Mouse (Mus musculus) thymus, adult 2 months (tissue): ENCODE data around the gene Gpr179. TPM values are rescaled to one million over a fixed set of nuclear protein-coding genes. Genes with fewer than 3 reads are reported as not detected.
"Not testable (repeated sequence)": the region's sequence is repeated elsewhere in the genome, so short reads cannot be mapped to it uniquely, and the experiment has no call there.

Experiments used
- DNase-seq: peaks from one replicate; pipeline ENCODE4 v3.0.0; 2021
- H3K27ac ChIP-seq: fragments of 200-500 bp; 2 replicates; pipeline ENCODE4 v1.5.1; 2012; ENCODE audit warnings: low read length, control low read depth; ENCODE audit not compliant: control insufficient read depth, insufficient read depth
- H3K27me3 ChIP-seq: fragments of 200-500 bp; 2 replicates; pipeline ENCODE4 v1.6.1; 2012; ENCODE audit warnings: mild to moderate bottlenecking, low read length, moderate library complexity, mixed read lengths; ENCODE audit not compliant: control insufficient read depth, insufficient read depth
- H3K36me3 ChIP-seq: fragments of 200-500 bp; 2 replicates; pipeline ENCODE4 v1.6.1; 2012; ENCODE audit warnings: mild to moderate bottlenecking, low read length, moderate library complexity; ENCODE audit not compliant: control insufficient read depth, insufficient read depth
- H3K4me1 ChIP-seq: fragments of 200-500 bp; replicated peaks from 2 replicates; pipeline ENCODE4 v1.6.1; 2012; ENCODE audit warnings: low read length; ENCODE audit not compliant: control insufficient read depth, insufficient read depth
- H3K4me3 ChIP-seq: fragments of 200-500 bp; 2 replicates; pipeline ENCODE4 v1.5.1; 2012; ENCODE audit warnings: mild to moderate bottlenecking, low read length, control low read depth, moderate library complexity; ENCODE audit not compliant: control insufficient read depth, insufficient read depth
- CTCF ChIP-seq: fragments of 200-500 bp; IDR thresholded peaks from 2 replicates; pipeline ENCODE4 v1.5.1; 2012; ENCODE audit warnings: mild to moderate bottlenecking, control low read depth, low read length, moderate library complexity, borderline replicate concordance; ENCODE audit not compliant: control insufficient read depth, poor library complexity, insufficient read depth; ENCODE audit errors: extremely low read depth
- POLR2A ChIP-seq: fragments of 200-500 bp; IDR thresholded peaks from 2 replicates; pipeline ENCODE4 v1.6.1; 2012; ENCODE audit warnings: mild to moderate bottlenecking, low read length, control low read depth, moderate library complexity; ENCODE audit not compliant: control insufficient read depth, poor library complexity, insufficient read depth; ENCODE audit errors: extremely low read depth
- WGBS: fragments of 180-500 bp; shearing (Covaris S2); methylation state at CpG from one replicate; pipeline ENCODE4 v1.1.7; 2018; 5-methylcytosine and 5-hydroxymethylcytosine counted together
- polyA plus RNA-seq: library from polyadenylated mRNA; depleted of rRNA; stranded (reverse); fragments of >200 nt; gene quantifications from 2 replicates; pipeline ENCODE4 v1.2.3, GENCODE M21; 2012

The Gpr179 gene
- polyA plus RNA-seq, 1 experiment, result 0.54 TPM

DNA sequence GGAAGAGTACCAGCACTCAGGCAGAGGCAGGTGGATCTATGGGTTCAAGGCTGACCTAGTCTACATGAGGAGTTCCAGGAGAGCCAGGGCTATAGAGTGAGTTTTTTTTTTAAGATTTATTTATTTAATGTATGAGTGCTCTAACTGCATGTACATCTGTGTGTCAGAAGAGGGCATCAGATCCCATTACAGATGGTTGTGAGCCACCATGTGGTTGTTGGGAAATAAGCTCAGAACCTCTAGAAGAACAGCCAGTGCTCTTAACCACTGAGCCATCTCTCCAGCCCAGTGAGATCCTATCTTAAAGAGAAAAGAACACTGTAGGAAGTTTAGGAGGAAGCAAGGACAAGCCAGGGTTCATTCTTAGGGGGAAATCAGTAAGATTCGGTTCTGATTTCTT, 21.6 kb downstream of the Gpr179 start:
- Histone ChIP-seq H3K4me3 (no peak overlapping the region), H3K4me1 (0 out of 2 replicates have a peak, but pooled peaks cover 3% of the 10 kb centered on the region), H3K27ac (no peak overlapping the region), H3K27me3 (no peaks in the 10 kb centered on the region), H3K36me3 (peaks cover 11% of the 10 kb centered on the region; the same call in 1 of the 2 replicates)
- 94% methylated on average over 1 of the region's 1 CpGs for WGBS
- no peak for TF ChIP-seq POLR2A
- TF ChIP-seq CTCF, result no peak
- DNase-seq, result no peak

DNA sequence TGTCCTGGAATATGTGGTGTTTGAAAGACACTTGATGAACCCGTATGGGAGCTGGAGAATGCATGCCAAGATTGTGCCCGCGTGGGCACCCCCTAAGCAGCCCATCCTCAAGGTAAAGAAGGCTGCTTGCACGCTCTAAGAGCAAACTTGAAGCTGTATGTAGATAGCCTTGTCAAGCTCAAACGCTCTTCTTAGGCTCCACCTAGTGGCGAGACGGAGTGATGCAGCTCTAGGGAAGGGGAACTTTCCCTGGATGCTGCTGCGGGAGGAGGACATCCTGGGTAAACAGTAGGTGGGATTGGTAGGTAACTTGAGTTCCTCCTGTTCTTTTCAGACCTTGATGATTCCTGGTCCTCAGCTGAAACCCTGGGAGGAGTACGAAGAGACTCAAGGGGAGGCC, 23.7 kb downstream of the Gpr179 start:
- H3K4me3 ChIP-seq, result no peak overlapping the region
- H3K27ac ChIP-seq, result no peak overlapping the region
- TF ChIP-seq CTCF, result peak; percentile 80; the same call in 1 of the 2 replicates
- TF ChIP-seq POLR2A, result no peak
- 27% methylated on average over 9 of the region's 9 CpGs for WGBS
- H3K27me3 ChIP-seq, result no peaks in the 10 kb centered on the region
- no peaks in the 10 kb centered on the region for H3K4me1 ChIP-seq
- peaks cover 11% of the 10 kb centered on the region; the same call in 1 of the 2 replicates for H3K36me3 ChIP-seq
- DNase-seq, result peak; percentile 60

DNA sequence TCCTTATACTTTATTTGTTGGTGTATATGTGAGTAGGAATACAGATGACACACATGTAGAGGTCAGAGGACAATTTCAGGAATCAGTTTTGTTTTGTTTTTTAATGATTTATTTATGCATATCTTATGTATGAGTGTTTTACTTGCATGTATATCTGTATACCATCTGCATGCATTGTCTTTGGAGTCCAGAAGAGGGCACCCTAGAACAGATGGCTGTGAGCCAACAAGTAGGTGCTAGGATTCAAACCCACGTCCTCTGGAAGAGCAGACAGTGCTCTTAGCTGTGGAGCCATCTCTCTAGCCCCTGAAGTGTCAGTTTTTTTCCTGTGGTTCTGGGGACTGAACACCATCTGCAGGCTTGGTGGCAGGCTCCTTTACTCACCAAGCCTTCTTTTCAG, 26.7 kb downstream of the Gpr179 start:
- 60% methylated on average over 1 of the region's 1 CpGs for WGBS
- Histone ChIP-seq H3K36me3 (peaks cover 11% of the 10 kb centered on the region; the same call in 1 of the 2 replicates), H3K27ac (no peak overlapping the region), H3K4me3 (no peak overlapping the region), H3K27me3 (no peaks in the 10 kb centered on the region), H3K4me1 (no peaks in the 10 kb centered on the region)
- no peak for TF ChIP-seq POLR2A
- TF ChIP-seq CTCF, result no peak
- peak; percentile 34 for DNase-seq

DNA sequence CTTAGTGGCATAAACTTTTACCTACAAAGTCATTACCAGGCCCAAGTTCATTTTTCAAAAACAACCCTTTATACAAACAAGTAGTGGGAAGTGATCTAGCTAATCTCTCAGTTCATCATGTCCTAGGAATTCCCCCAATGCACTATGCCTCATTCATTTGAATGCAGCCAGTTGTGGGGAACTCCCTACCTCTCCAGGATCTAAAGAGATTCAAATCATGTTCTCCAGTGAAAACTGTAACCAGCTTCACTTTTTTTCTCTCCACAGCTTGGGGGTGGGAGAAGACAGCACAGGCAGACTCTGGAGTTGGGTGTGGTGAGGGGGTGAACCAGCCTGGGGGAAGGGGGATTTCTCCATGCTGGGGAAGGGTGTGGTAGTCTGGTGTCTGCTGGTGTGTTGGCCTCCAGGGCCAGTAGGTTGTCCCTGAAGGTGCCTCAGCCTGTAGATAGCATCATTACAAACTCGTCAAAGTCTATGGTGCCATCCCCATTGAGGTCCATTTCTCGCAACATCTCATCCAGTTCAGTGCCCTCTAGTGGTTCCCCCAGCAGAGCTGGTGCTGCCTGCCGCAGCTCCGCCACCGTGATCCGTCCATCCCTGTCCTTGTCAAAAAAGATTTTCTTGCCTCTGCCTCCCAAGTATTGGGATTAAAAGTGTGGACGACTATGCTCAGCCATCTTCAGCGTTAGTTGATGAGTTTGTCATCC, 29.8 kb downstream of the Gpr179 start:
- not testable (repeated sequence) for H3K4me3 ChIP-seq, H3K27me3 ChIP-seq, H3K27ac ChIP-seq, H3K4me1 ChIP-seq, H3K36me3 ChIP-seq, DNase-seq
- 95% methylated on average over 8 of the region's 8 CpGs for WGBS

DNA sequence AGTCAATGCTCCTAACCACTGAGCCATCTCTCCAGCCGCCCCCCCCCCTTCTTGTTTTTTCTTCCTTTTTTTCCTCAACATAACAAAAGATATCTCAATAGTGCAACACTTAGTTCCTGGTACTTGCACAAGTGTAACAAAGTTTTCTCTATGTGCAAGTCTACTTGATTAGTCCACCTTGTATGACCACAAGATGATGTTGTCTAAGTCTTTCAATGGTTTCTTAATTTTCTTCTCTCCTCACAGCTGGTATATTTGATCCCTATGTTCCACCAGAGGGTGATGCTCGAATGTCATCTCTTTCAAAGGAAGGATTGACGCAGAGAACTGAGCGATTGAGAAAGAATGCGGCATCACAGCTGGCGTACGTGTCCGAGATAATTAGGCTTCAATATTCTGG, 30.7 kb downstream of the Gpr179 start:
- Histone ChIP-seq H3K27ac (no peak overlapping the region), H3K4me3 (no peak overlapping the region), H3K27me3 (no peaks in the 10 kb centered on the region), H3K4me1 (no peaks in the 10 kb centered on the region), H3K36me3 (peaks cover 5% of the 10 kb centered on the region; the same call in 1 of the 2 replicates)
- 93% methylated on average over 8 of the region's 8 CpGs for WGBS
- DNase-seq, result no peak
- TF ChIP-seq CTCF, result no peak
- TF ChIP-seq POLR2A, result no peak

DNA sequence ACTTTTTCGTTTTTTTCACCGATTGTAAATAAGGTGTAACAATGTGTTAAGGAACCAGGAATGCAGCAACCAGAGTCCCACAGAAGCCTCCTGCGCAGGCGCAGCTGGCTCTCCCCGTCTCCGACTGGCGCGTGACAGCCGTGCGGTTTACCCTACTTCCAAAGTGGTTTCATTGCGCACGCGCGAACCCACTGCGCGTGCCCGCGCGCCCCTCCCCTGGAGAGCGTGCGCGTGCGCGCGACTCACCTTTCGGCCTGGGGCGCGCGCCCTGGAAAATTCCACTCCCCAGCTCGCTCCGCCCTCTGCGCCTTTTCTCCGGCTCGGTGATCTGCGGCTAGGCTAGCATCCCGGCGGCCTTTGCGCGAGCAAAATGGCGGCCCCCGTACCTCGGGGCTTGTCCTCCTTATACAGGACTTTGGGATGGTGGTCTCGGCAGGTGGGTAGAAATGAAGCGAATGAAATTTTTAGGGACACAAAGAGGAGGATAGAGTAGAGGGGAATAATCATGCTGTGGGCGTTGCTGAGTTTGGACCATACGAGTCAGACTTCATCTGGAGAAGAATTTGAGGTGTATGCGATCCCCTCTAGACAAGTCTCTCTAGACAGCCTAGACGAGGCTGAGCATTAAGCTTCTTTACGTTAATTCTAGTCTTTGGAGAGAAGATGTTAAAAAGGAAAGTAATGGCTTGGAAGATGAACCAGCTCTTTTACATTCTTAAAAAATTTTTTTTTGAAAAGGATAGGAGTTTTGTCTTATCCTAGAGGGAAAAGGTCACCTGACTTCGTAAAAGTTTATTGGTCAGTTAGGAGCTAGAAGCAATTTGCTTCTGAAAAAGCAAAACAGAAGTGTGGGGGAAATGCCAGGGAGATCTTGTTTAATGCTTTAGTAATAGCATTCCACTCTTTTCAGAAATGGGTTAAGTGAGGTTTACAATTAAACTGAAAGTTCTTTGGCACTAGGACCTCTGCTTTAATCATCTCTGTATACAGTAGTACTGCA, 36.1 kb downstream of the Gpr179 start, which contains the start of gene Mrpl45:
TSS of gene Mrpl45 (plus strand) at position 213 of the 1,000 bp plus-strand sequence.
- Histone ChIP-seq H3K36me3 (no peaks in the 10 kb centered on the region), H3K4me3 (peak within 1 kb of the TSS; percentile 38), H3K27ac (no peak within 1 kb of the TSS), H3K27me3 (no peaks in the 10 kb centered on the region; the same call in 1 of the 2 replicates), H3K4me1 (no peaks in the 10 kb centered on the region)
- WGBS, result under 1% methylated on average over 50 of the region's 50 CpGs
- DNase-seq, result peak; percentile 98
- TF ChIP-seq CTCF (peak; percentile 81), POLR2A (peak; percentile 75)
